Mouse (Mus musculus): ENCODE results near the gene Hectd4.

DNA sequence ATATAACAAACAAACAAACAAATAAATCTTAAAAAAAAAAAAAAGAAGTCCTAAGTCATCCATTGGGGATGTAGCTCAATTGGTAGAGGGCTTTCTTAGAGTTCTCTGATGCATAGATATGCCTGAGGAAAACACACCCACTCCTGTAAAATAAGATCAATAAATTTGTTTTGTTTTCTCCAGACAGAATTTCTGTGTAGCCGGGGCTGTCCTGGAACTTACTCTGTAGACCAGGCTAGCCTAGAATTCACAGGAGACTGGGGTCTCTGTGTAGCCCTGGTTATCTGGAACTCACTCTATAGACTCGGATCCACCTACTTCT, 2.7 kb upstream of the Hectd4 start:
- no peak for TF ChIP-seq POLR2A (IDR thresholded peaks at IDR 0.05; ENCODE audit: borderline replicate concordance, extremely low read depth, low read depth, low read length)
- TF ChIP-seq CTCF (IDR thresholded peaks at IDR 0.05; ENCODE audit: insufficient read depth, low read length) = no peak
